Mouse (Mus musculus): ENCODE measurements around the gene Snx30.

Gene Snx30

DNA sequence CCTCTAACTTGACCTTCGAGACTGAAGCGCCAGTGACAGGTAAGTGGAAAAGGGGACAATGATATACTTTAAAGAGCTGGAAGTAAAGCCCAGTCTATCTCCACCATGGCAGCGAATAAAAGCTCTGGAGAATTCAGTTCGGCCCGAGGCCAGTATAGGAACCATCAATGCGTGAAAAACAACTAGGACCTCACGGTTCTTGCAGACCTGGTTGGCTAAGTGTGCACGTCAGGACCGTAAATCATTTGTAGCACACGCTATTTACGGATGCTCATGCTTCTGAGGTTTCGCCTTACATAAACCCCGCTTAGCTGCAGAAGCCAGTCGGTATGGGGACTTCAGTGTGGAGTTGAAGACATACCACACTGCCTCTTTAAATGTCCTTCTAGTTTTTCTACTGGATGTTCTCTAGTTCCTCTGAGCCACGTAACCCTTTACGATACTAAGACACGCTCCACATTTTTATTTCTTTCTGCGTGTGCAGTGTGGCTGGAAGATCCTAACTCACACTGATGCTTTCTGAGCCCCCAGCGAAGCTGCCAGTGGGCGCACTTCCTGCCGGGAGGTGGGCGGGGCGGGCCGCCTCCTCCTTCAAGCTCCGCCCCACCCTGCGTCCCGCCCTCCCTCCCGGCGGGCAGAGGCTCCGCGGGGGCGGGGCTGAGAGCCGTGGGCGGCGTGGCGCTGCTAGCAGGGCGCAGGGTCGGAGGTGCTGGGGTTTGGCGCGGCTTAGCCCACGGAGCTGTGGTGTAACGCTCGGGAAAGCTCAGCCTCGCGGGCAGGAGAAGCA is at the start of gene Snx30:
Gene Snx30 (plus strand): TSS at position 660 of the 787 bp plus-strand sequence.
- in situ Hi-C loops (cut with MboI; ENCODE audit: low pct_unique_long_range_greater_than_20kb in 1 of 2, low sequenced_read_pairs in 2 of 2, unreplicated experiment in 1 of 2): no loop called here

DNA sequence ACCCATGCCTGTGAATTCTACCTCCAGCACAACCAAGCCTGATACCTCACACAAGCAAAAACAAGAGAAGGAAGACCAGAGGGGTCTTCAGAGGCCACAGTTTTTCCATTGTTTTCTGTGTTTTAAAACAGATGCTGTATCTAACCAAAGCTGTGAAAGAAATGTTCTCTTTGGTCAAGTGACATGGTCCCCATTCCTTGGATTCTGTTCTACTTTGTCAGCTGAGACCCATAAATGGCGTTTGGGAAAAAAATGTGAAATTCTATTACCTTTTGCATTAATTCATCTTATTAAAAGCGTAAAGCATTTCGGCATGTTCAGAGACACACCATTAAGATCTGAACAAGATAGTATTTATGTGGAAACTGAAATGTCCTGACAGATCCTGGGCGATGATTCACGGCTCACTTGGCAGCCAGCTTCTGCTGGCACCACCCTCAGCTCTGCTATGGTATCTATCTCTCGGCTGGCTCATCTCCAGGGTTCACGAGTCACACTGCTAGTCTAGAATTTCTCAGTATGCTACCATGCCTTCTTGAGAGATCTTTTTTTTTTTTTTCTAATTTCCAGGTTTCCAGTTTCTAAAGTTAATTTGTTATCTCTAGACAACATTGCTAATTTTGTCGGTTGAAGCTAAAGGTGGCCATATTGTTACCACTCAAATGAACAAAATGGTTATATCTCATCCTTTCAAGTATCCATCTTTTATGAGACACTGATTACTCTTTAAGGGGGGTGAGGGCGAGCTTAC is 49.1 kb upstream of the Snx30 start:
- in situ Hi-C loops (cut with MboI; ENCODE audit: low pct_unique_long_range_greater_than_20kb in 1 of 2, low sequenced_read_pairs in 2 of 2, unreplicated experiment in 1 of 2): no loop called here

- in situ Hi-C loops (cut with MboI; ENCODE audit: low pct_unique_long_range_greater_than_20kb in 1 of 2, low sequenced_read_pairs in 2 of 2, unreplicated experiment in 1 of 2): no loop called here
These were observed 47.9 kb upstream of the Snx30 start for GRCm38 (mm10) chr4:59757452-59758435.

- in situ Hi-C loops (cut with MboI; ENCODE audit: low pct_unique_long_range_greater_than_20kb in 1 of 2, low sequenced_read_pairs in 2 of 2, unreplicated experiment in 1 of 2): no loop called here
These were observed 45.6 kb upstream of the Snx30 start for GRCm38 (mm10) chr4:59760016-59760415.

DNA sequence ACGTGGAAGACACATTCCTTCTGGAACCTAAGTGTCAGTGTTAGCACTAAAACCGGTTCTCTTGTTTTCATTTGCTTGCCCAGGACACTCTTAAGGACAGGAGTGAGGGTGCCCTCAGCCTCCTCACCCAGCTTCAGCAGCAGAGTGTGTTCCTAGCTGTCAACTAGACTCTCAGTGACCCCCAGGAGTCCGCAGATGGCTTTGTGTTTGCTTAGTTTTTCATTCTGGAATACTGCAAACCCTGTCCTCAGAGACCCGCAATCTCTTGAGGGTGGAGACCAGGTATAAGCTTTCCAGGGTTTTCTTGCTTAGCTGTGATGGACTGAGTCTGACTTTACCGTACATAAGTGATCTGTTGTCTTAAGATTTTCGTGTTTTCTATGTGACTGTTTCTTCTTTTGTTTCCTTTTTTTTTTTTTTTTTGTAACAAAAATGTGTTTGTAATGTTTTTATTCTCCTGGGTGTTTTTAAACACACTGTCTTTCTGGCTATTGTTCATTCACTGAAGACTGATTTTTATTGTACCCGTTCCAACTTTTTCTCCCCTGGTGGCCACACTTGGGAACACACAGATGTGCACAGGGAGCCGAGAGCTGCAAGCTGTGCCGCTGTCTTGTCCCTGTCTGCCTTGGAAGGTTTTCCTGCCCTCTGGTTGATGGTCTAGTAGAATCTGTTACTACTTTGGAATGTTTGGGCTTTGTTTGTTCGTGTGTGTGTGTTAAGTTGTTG is 44.8 kb upstream of the Snx30 start:
- in situ Hi-C loops (cut with MboI; ENCODE audit: low pct_unique_long_range_greater_than_20kb in 1 of 2, low sequenced_read_pairs in 2 of 2, unreplicated experiment in 1 of 2): no loop called here

DNA sequence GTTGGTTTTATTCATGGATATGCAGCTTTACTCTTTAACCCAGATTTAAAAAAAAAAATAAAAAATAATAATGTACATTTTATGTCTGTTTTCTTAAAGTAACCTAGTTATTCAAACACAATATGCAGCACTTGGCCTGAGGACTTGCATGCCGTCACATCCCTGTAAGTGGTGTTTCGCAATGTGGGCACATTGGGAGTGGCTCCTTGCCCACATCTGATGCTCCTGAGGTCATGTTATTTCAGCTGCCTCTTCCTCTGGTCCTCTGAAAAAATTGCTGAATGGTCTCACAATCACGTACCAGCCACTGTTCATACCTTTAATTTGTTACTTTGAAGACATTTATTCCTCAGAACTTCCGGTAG is 44.3 kb upstream of the Snx30 start:
- in situ Hi-C loops (cut with MboI; ENCODE audit: low pct_unique_long_range_greater_than_20kb in 1 of 2, low sequenced_read_pairs in 2 of 2, unreplicated experiment in 1 of 2): no loop called here

GRCm38 (mm10) chr4:59764950-59765349 is 40.7 kb upstream of the Snx30 start:
- in situ Hi-C loops (cut with MboI; ENCODE audit: low pct_unique_long_range_greater_than_20kb in 1 of 2, low sequenced_read_pairs in 2 of 2, unreplicated experiment in 1 of 2): no loop called here

DNA sequence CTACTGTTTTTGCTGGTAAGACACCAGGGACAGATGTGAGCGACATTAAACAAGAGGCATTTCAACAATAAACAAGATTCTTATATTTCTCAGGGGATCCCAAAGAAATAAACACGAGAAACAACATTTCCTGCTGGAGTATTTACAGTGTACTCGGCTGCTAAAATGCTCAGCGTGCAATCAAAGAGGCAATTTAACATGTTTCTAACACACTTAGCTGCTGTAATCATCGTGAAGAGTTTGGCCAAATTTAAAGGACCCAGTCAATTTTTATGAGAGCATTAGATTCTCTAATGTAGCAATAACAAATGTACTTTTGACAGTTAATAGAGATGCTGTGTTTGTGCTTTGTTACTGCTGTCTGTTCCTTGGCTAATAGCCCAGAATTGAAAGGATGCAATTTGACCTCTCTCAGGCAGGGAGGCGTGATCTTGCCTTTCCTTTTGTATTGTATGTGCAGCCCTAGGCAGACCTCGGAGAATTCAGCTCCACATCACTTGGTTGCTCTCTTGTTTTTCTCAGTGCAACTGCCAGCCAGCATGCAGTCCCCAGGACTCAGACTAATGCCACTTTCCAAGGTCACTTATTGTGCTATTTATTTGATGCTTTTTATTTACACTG is 40.1 kb upstream of the Snx30 start:
- in situ Hi-C loops (cut with MboI; ENCODE audit: low pct_unique_long_range_greater_than_20kb in 1 of 2, low sequenced_read_pairs in 2 of 2, unreplicated experiment in 1 of 2): no loop called here

GRCm38 (mm10) chr4:59767717-59768116 is 37.9 kb upstream of the Snx30 start:
- in situ Hi-C loops (cut with MboI; ENCODE audit: low pct_unique_long_range_greater_than_20kb in 1 of 2, low sequenced_read_pairs in 2 of 2, unreplicated experiment in 1 of 2): no loop called here

GRCm38 (mm10) chr4:59772171-59772879 is 33.3 kb upstream of the Snx30 start:
- in situ Hi-C loops (cut with MboI; ENCODE audit: low pct_unique_long_range_greater_than_20kb in 1 of 2, low sequenced_read_pairs in 2 of 2, unreplicated experiment in 1 of 2): no loop called here

GRCm38 (mm10) chr4:59777828-59778227 is 27.8 kb upstream of the Snx30 start:
- in situ Hi-C loops (cut with MboI; ENCODE audit: low pct_unique_long_range_greater_than_20kb in 1 of 2, low sequenced_read_pairs in 2 of 2, unreplicated experiment in 1 of 2): no loop called here

DNA sequence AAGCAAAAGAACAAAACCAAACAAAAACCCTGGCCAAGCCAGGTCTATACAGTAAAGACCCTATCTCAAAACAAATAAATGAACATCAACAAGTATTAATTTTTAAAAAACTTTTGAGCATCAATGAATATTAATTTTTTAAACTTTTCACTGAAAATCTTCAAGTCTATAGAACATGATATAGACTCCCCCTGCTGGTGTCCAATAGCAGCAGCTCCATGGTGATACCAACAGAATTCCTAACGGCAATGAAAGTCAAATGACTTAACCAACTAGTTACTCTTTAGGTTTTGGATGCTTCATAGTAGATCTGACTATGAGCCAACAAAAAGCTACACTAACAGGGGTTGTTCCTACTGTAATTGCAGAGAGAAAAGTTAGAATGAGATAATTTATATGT is 25.1 kb upstream of the Snx30 start:
- in situ Hi-C loops (cut with MboI; ENCODE audit: low pct_unique_long_range_greater_than_20kb in 1 of 2, low sequenced_read_pairs in 2 of 2, unreplicated experiment in 1 of 2): no loop called here

- in situ Hi-C loops (cut with MboI; ENCODE audit: low pct_unique_long_range_greater_than_20kb in 1 of 2, low sequenced_read_pairs in 2 of 2, unreplicated experiment in 1 of 2): no loop called here
These were observed 22.6 kb upstream of the Snx30 start for GRCm38 (mm10) chr4:59782853-59783684.

DNA sequence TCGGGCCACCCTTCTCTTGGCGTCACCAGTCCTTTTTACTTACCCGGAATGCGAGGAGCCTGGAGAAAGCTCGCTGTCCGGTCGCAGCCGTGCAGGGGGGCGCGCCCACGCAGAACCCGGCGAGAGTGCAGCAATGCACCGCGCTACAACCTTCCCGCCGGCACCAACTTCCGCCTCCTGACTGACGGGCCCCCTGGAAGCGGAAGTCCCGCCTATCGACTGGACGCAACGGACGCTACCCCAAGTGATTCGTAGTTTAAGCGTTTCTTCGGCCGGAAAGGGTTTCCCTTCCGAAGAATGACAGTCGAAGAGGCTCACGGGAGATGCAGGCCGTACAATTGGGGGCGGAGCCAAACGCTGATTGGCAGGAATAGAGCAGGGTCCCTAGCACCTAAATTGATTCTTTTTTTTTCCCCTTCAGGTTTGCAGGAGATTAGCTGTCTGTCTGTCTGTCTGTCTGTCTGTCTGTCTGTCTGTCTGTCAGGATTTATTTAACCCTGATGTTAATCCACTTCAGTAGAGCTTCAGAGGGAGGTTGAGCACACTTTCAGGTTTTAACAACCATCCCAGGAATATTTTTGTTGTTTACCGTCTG is 21.9 kb upstream of the Snx30 start:
- in situ Hi-C loops (cut with MboI; ENCODE audit: low pct_unique_long_range_greater_than_20kb in 1 of 2, low sequenced_read_pairs in 2 of 2, unreplicated experiment in 1 of 2): no loop called here

- in situ Hi-C loops (cut with MboI; ENCODE audit: low pct_unique_long_range_greater_than_20kb in 1 of 2, low sequenced_read_pairs in 2 of 2, unreplicated experiment in 1 of 2): loop anchor here in 1 of 2 experiments (5.0 kb wide), 1 partner anchor 147 kb away; no protein-coding TSS in a partner anchor
These were observed 20.2 kb upstream of the Snx30 start for GRCm38 (mm10) chr4:59785412-59785811.

DNA sequence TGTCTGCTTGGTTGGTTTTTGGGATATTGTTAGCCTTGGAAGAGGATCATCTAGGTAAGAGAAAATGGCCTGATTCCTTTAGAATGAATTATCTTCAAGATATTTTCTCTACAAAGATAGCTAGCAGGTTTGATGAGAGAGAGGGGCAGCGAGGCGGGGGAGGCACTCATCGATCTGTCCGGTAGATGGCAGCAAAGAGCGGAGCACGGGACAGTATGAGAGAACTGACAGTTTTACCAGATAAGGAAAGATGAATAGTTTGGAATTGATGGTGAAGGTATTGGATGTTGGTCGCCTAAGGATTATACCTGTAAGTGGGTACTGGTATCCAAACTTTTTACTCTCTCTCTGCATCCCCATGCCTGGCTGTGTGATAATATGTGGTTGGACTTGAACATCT is 19.0 kb upstream of the Snx30 start:
- in situ Hi-C loops (cut with MboI; ENCODE audit: low pct_unique_long_range_greater_than_20kb in 1 of 2, low sequenced_read_pairs in 2 of 2, unreplicated experiment in 1 of 2): loop anchor here in 1 of 2 experiments (5.0 kb wide), 1 partner anchor 146 kb away; no protein-coding TSS in a partner anchor
